Mouse (Mus musculus): ENCODE data around the gene Tmem259.

- TF ChIP-seq ZNF384 (IDR thresholded peaks at IDR 0.05; ENCODE audit: low read depth, low read length) (no peak), HCFC1 (IDR thresholded peaks at IDR 0.05; ENCODE audit: borderline replicate concordance, insufficient read depth, low read length) (no peak), CHD2 (IDR thresholded peaks at IDR 0.05; ENCODE audit: low read depth, low read length) (no peak)
Measured at GRCm38 (mm10) chr10:79995636-79996035, 11.5 kb upstream of the Tmem259 start.

Measured in ES-E14 (cell line).